Mouse (Mus musculus) B cell, adult 2 months (primary cell): Measurements from ENCODE around the gene Fpgs.

Experiments
- DNase-seq, 2 experiments: peaks; one replicate each; pipeline ENCODE4 v3.0.0; 2022

Fpgs gene

GRCm38 (mm10) chr2:32704021-32704421 lies at the start of gene Fpgs:
Gene Fpgs (minus strand): TSS chr2:32704145.
- no peak for DNase-seq

GRCm38 (mm10) chr2:32752181-32752580 lies 48.2 kb upstream of the Fpgs start:
- DNase-seq: no peak

GRCm38 (mm10) chr2:32751665-32752033 lies 47.7 kb upstream of the Fpgs start:
- DNase-seq: no peak

GRCm38 (mm10) chr2:32750887-32751664 lies 47.1 kb upstream of the Fpgs start:
- no peak for DNase-seq

GRCm38 (mm10) chr2:32750199-32750598 lies 46.3 kb upstream of the Fpgs start:
- no peak for DNase-seq

- DNase-seq: no peak
These were observed 45.1 kb upstream of the Fpgs start for GRCm38 (mm10) chr2:32749082-32749481.

GRCm38 (mm10) chr2:32744272-32744982 lies 40.5 kb upstream of the Fpgs start:
- no peak for DNase-seq

GRCm38 (mm10) chr2:32742173-32742531 lies 38.2 kb upstream of the Fpgs start:
- DNase-seq: no peak

GRCm38 (mm10) chr2:32741273-32742172 lies 37.6 kb upstream of the Fpgs start:
- no peak for DNase-seq

- DNase-seq: no peak
These were observed 36.9 kb upstream of the Fpgs start, which contains the start of gene 6330409D20Rik for GRCm38 (mm10) chr2:32740916-32741272. Gene 6330409D20Rik (minus strand): TSS chr2:32741016.

- no peak for DNase-seq
These were observed 35.4 kb upstream of the Fpgs start for GRCm38 (mm10) chr2:32739311-32739710.

GRCm38 (mm10) chr2:32737008-32737407 lies 33.1 kb upstream of the Fpgs start:
- DNase-seq: no peak

- DNase-seq: no peak
These were observed 32.4 kb upstream of the Fpgs start for GRCm38 (mm10) chr2:32736306-32736829.

- no peak for DNase-seq
These were observed 31.0 kb upstream of the Fpgs start for GRCm38 (mm10) chr2:32734933-32735332.

- DNase-seq: no peak
These were observed 30.5 kb upstream of the Fpgs start for GRCm38 (mm10) chr2:32734480-32734879.

- no peak for DNase-seq
These were observed 28.8 kb upstream of the Fpgs start for GRCm38 (mm10) chr2:32732695-32733094.

- DNase-seq: no peak
These were observed 28.0 kb upstream of the Fpgs start for GRCm38 (mm10) chr2:32731911-32732310.

GRCm38 (mm10) chr2:32730854-32731253 lies 26.9 kb upstream of the Fpgs start:
- DNase-seq: no peak

- no peak for DNase-seq
These were observed 25.6 kb upstream of the Fpgs start for GRCm38 (mm10) chr2:32729547-32729946.

GRCm38 (mm10) chr2:32728463-32728862 lies 24.5 kb upstream of the Fpgs start:
- no peak for DNase-seq

- peak; percentile 86 to 89 for DNase-seq
These were observed 23.5 kb upstream of the Fpgs start for GRCm38 (mm10) chr2:32727435-32727834.

- DNase-seq: no peak
These were observed 21.2 kb upstream of the Fpgs start for GRCm38 (mm10) chr2:32724832-32725790.
